Mouse (Mus musculus) brown adipose tissue, adult 24 weeks (tissue): ENCODE data around the gene Dgkz. TPM values are rescaled to one million over a fixed set of nuclear protein-coding genes. Genes with fewer than 3 reads are reported as not detected.

ENCODE experiments used
- polyA plus RNA-seq: library from polyadenylated mRNA; stranded (reverse); fragments of >200 nt; gene quantifications from 2 replicates; pipeline ENCODE4 v1.2.4, GENCODE M21; 2012; ENCODE audit not compliant: missing spikeins, insufficient read depth, insufficient read length

Gene Dgkz
- polyA plus RNA-seq, 1 experiment, result 8.1 TPM

Other genes starting within 250 kb of the Dgkz start
- gene Ambra1, start 245.7 kb downstream of the Dgkz start, polyA plus RNA-seq, result 6.9 and 8.1 TPM in 2 replicates
- not detected in 2 replicates for gene Chrm4, start 48.6 kb downstream of the Dgkz start, polyA plus RNA-seq
- gene Mdk, start 43.6 kb downstream of the Dgkz start, polyA plus RNA-seq, result 1.8 TPM in 1 of 2 replicates, not detected in the other
- not detected in 2 replicates for gene Gm9821, start 30.2 kb downstream of the Dgkz start, polyA plus RNA-seq
- 4.5 and 5.6 TPM in 2 replicates for gene Creb3l1, start 48.6 kb upstream of the Dgkz start, polyA plus RNA-seq
- 11.0 and 25.3 TPM in 2 replicates for gene Phf21a, start 117.3 kb upstream of the Dgkz start, polyA plus RNA-seq